Mouse (Mus musculus) erythroblast, embryonic 14.5 days (primary cell): ENCODE results near the gene Vrk2.

Experiments
- GATA1 ChIP-seq: IDR thresholded peaks from 2 replicates; pipeline ENCODE4 v1.6.1; 2012; ENCODE audit warnings: low read length, inconsistent platforms, mixed read lengths
- TAL1 ChIP-seq: IDR thresholded peaks from 3 replicates; pipeline ENCODE4 v1.6.1; 2012; ENCODE audit warnings: low read length, inconsistent platforms, mixed read lengths

DNA sequence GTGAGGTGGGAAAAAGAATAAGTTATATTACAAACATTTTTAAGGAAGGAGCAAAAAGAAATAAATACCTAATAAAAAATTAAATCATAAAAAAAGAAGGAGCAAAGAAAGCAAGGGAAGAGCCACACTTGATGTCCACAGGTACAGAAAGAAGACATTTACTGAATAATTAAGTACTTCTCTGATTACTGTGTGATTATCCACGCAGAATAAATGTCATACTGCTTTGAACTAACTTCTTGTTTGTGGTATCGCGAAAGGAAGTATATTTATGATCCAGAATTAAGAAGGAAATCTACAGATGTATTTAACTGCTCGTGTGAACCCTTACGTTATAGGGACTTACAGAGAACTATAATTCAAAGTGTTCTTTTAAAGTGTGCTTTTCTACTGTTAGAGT, 28.9 kb upstream of the Vrk2 start:
- no peak for TF ChIP-seq GATA1
- no peak for TF ChIP-seq TAL1
